Mouse (Mus musculus) megakaryocyte, adult 5-6 weeks (primary cell): Measurements from ENCODE around the gene Trappc4. TPM values are rescaled to one million over a fixed set of nuclear protein-coding genes. Genes with fewer than 3 reads are reported as not detected.
"Not testable (repeated sequence)": the region's sequence is repeated elsewhere in the genome, so short reads cannot be mapped to it uniquely, and the experiment has no call there.

ENCODE experiments used
- ATAC-seq: 2 replicates; pipeline ENCODE4 v1.8.0; 2016; ENCODE audit warnings: mild to moderate bottlenecking, inconsistent platforms; ENCODE audit not compliant: poor library complexity, severe bottlenecking
- total RNA-seq, 2 experiments: library from RNA; stranded (forward) in 1 of 2; stranded (reverse) in 1 of 2; fragments of 153-499, 151-499 nt in 1 of 2; fragments of 221-1000, 200-1000 nt in 1 of 2; gene quantifications; 2 replicates each; pipeline versions ENCODE4 v1.2.3 to v1.2.4; 2015 to 2017

The Trappc4 gene
- total RNA-seq (2015) (91.3 and 95.4 TPM in 2 replicates), total RNA-seq (2017) (24.1 and 32.5 TPM in 2 replicates)

GRCm38 (mm10) chr9:44406906-44407751, at the start of gene Trappc4, which contains the start of gene Rps25:
TSS of gene Trappc4 (minus strand) at chr9:44407600.
TSS of gene Rps25 (plus strand) at chr9:44407139.
- ATAC-seq: peak; percentile 92

- ATAC-seq: no peak
These were observed 47.5 kb upstream of the Trappc4 start, which contains the start of gene Upk2 for GRCm38 (mm10) chr9:44454891-44455220. TSS of gene Upk2 (minus strand) at chr9:44454976.

GRCm38 (mm10) chr9:44454132-44454890, 46.9 kb upstream of the Trappc4 start:
- peak; percentile 98 for ATAC-seq

- no peak for ATAC-seq
These were observed 43.0 kb upstream of the Trappc4 start for GRCm38 (mm10) chr9:44450387-44450786.

GRCm38 (mm10) chr9:44444402-44445025, 37.1 kb upstream of the Trappc4 start:
- not testable (repeated sequence) for ATAC-seq

- no peak for ATAC-seq
These were observed 33.6 kb upstream of the Trappc4 start, which contains the start of gene Foxr1 for GRCm38 (mm10) chr9:44440961-44441360. TSS of gene Foxr1 (minus strand) at chr9:44441136.

- peak; percentile 100 for ATAC-seq
These were observed 28.3 kb upstream of the Trappc4 start for GRCm38 (mm10) chr9:44435747-44436146.

- no peak for ATAC-seq
These were observed 25.3 kb upstream of the Trappc4 start for GRCm38 (mm10) chr9:44432577-44433185.

- no peak for ATAC-seq
These were observed 16.2 kb upstream of the Trappc4 start for GRCm38 (mm10) chr9:44423576-44423975.

- ATAC-seq: no peak
These were observed 13.0 kb upstream of the Trappc4 start for GRCm38 (mm10) chr9:44420280-44420898.

- ATAC-seq: not testable (repeated sequence)
These were observed 12.3 kb upstream of the Trappc4 start for GRCm38 (mm10) chr9:44419730-44420129.

- no peak for ATAC-seq
These were observed 11.4 kb upstream of the Trappc4 start, which contains the start of gene Ccdc84 for GRCm38 (mm10) chr9:44418519-44419385. TSS of gene Ccdc84 (minus strand) at chr9:44418569.

- peak; percentile 99 for ATAC-seq
These were observed 10.5 kb upstream of the Trappc4 start for GRCm38 (mm10) chr9:44417892-44418363.

GRCm38 (mm10) chr9:44417156-44417891, 9.9 kb upstream of the Trappc4 start:
- no peak; the same call in 1 of the 2 replicates for ATAC-seq

GRCm38 (mm10) chr9:44412781-44413180, 5.4 kb upstream of the Trappc4 start:
- no peak for ATAC-seq

GRCm38 (mm10) chr9:44412306-44412705, 4.9 kb upstream of the Trappc4 start:
- no peak for ATAC-seq

- no peak for ATAC-seq
These were observed 4.3 kb upstream of the Trappc4 start for GRCm38 (mm10) chr9:44411601-44412130.
